Mouse (Mus musculus): ENCODE results near the gene Fam71e1.

DNA sequence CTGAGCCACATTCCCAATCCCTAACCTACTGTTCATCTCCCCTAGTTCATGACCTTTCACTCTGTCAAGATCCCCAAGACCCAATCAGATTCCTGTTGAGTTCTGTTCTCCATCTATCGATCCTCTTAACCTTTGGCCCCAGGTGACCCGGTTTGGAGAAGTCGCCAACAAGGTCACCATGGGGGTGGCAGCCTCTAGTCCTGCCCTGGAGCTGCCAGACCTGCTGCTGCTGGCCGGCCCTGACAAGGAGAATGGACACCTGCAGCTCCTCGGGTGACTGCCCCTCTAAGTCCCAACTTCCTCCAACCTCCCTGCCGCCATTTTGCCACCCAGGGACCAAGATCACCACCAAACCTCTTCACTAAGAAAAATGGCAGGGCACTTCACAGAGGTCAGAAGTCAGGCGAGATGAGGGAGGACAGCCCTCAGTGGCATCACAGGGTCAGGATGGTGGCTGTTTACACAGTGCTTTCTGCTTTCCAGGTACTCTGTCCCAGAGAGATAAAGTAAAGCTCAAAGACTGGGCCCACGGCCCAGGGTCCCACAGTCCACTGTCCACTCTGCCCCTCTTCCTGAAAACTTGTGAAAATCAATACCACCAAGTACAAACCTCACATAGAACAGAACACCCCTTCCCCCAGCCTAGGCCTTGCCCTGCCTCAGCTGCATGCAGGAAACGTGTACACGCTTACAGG is 1.1 kb downstream of the Fam71e1 start:
- TF ChIP-seq POLR2A (IDR thresholded peaks at IDR 0.05; ENCODE audit: low read depth, low read length): no peak
- no peak for TF ChIP-seq CTCF (conservative IDR thresholded peaks at IDR 0.05; ENCODE audit: insufficient read depth, insufficient read length, low read depth, low read length)

Data from kidney, adult 2 months (tissue).